Mouse (Mus musculus) bone marrow macrophage, adult 2 months (primary cell): Measurements from ENCODE around the gene Epha4. TPM values are rescaled to one million over a fixed set of nuclear protein-coding genes. Genes with fewer than 3 reads are reported as not detected.

Source experiments
- H3K27ac ChIP-seq: 2 replicates; pipeline ENCODE4 v1.5.1; 2012; ENCODE audit warnings: low read depth, low read length; ENCODE audit not compliant: insufficient read depth
- H3K4me1 ChIP-seq: 2 replicates; pipeline ENCODE4 v1.6.1; 2012; ENCODE audit warnings: low read length; ENCODE audit not compliant: control insufficient read depth, insufficient read depth
- H3K4me3 ChIP-seq: 2 replicates; pipeline ENCODE4 v1.5.1; 2012; ENCODE audit warnings: mild to moderate bottlenecking, low read length, moderate library complexity; ENCODE audit not compliant: insufficient read depth
- CTCF ChIP-seq: IDR thresholded peaks from 2 replicates; pipeline ENCODE4 v1.5.1; 2012; ENCODE audit warnings: low read depth, mild to moderate bottlenecking, low read length, moderate library complexity
- POLR2A ChIP-seq: IDR thresholded peaks from 2 replicates; pipeline ENCODE4 v1.6.1; 2012; ENCODE audit warnings: mild to moderate bottlenecking, low read depth, low read length, borderline replicate concordance
- polyA plus RNA-seq: library from polyadenylated mRNA; stranded (reverse); fragments of >200 nt; gene quantifications from 2 replicates; pipeline ENCODE4 v1.2.4, GENCODE M21; 2012; ENCODE audit not compliant: missing spikeins, insufficient read depth, insufficient read length

Epha4 gene
- polyA plus RNA-seq, 1 experiment = 0.17 TPM

GRCm38 (mm10) chr1:77343792-77344191 lies 171.1 kb downstream of the Epha4 start:
- H3K4me3 ChIP-seq = no peak overlapping the region
- H3K4me1 ChIP-seq = no peaks in the 10 kb centered on the region
- TF ChIP-seq CTCF (no peak), POLR2A (no peak)
- H3K27ac ChIP-seq = no peak overlapping the region

- TF ChIP-seq CTCF = no peak
- TF ChIP-seq POLR2A = no peak
- Histone ChIP-seq H3K27ac (no peak overlapping the region), H3K4me3 (no peak overlapping the region), H3K4me1 (no peaks in the 10 kb centered on the region)
Observed at GRCm38 (mm10) chr1:77339701-77340100, 175.2 kb downstream of the Epha4 start.

- Histone ChIP-seq H3K27ac (no peak overlapping the region), H3K4me3 (no peak overlapping the region), H3K4me1 (no peaks in the 10 kb centered on the region)
- TF ChIP-seq POLR2A (no peak), CTCF (no peak)
Observed at GRCm38 (mm10) chr1:77338346-77338745, 176.5 kb downstream of the Epha4 start.

- no peak overlapping the region for H3K27ac ChIP-seq
- no peaks in the 10 kb centered on the region for H3K4me1 ChIP-seq
- no peak overlapping the region for H3K4me3 ChIP-seq
- TF ChIP-seq POLR2A = no peak
- TF ChIP-seq CTCF = no peak
Observed at GRCm38 (mm10) chr1:77336937-77337336, 178.0 kb downstream of the Epha4 start.

- TF ChIP-seq POLR2A = no peak
- TF ChIP-seq CTCF = no peak
- H3K27ac ChIP-seq = no peak overlapping the region
- no peak overlapping the region for H3K4me3 ChIP-seq
- H3K4me1 ChIP-seq = no peaks in the 10 kb centered on the region
Observed at GRCm38 (mm10) chr1:77318597-77319127, 196.2 kb downstream of the Epha4 start.
